Mouse (Mus musculus) embryonic facial prominence, embryonic 12.5 days (tissue): ENCODE measurements at regions not wholly inside any gene's neighbourhood (a gene's known extent, or its start where the extent isn't known, plus 50 kb on each side); places are given as distances from the start of the nearest gene placed in this dataset.

Source experiments
- ATAC-seq: fragments of 200-750 bp; cut with Nextera tagmentation; 2 replicates; pipeline ENCODE4 v1.8.0; 2017; ENCODE audit not compliant: insufficient number of reproducible peaks, insufficient read depth, low FRiP score, low TSS enrichment
- H3K27ac ChIP-seq: fragments of 300-500 bp; sonication (generic); 2 replicates; pipeline ENCODE4 v1.5.1; 2016; ENCODE audit warnings: mild to moderate bottlenecking
- H3K27me3 ChIP-seq: fragments of 300-500 bp; sonication (generic); 2 replicates; pipeline ENCODE4 v1.6.1; 2016; ENCODE audit warnings: mild to moderate bottlenecking, moderate library complexity
- H3K36me3 ChIP-seq: fragments of 300-500 bp; sonication (generic); 2 replicates; pipeline ENCODE4 v1.6.1; 2016; ENCODE audit warnings: mild to moderate bottlenecking
- H3K4me1 ChIP-seq: fragments of 300-500 bp; sonication (generic); 2 replicates; pipeline ENCODE4 v1.6.1; 2016
- H3K4me2 ChIP-seq: fragments of 300-500 bp; sonication (generic); replicated peaks from 2 replicates; pipeline ENCODE4 v1.6.1; 2016; ENCODE audit warnings: mild to moderate bottlenecking, moderate library complexity
- H3K4me3 ChIP-seq: fragments of 300-500 bp; sonication (generic); 2 replicates; pipeline ENCODE4 v1.5.1; 2016; ENCODE audit warnings: mild to moderate bottlenecking
- H3K9ac ChIP-seq: fragments of 300-500 bp; sonication (generic); 2 replicates; pipeline ENCODE4 v1.6.1; 2016; ENCODE audit warnings: mild to moderate bottlenecking, moderate library complexity
- H3K9me3 ChIP-seq: fragments of 300-500 bp; sonication (generic); 2 replicates; pipeline ENCODE4 v1.6.1; 2016; ENCODE audit warnings: mild to moderate bottlenecking, moderate library complexity
- WGBS: fragments of 180-500 bp; shearing (Covaris S2); methylation state at CpG from one replicate; pipeline ENCODE4 v1.1.7; 2016; 5-methylcytosine and 5-hydroxymethylcytosine counted together

DNA sequence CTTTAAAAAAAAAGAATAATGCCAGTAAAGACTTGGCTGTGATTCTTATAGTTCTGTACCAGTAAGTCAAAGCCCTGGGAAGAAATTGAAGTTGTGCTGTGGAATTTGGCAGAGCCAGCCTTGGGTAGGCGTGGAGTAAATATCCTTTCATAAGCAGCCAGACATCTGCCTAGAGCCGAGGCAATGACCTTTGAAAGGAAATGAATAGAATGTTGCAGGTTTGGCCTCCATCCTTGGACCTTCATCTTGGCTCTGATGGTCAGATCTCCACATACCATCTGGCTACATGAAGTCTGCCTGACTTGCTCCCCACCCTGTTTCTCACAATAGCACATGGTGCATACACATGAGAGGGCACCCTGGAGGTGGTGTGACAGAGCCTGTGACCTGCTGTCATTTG lies 174.9 kb upstream of the Nmur2 start:
- Histone ChIP-seq H3K4me2 (no peak overlapping the region), H3K4me3 (no peak overlapping the region), H3K9me3 (no peaks in the 10 kb centered on the region), H3K27ac (no peak overlapping the region), H3K27me3 (no peaks in the 10 kb centered on the region), H3K9ac (no peak overlapping the region), H3K36me3 (no peaks in the 10 kb centered on the region), H3K4me1 (no peaks in the 10 kb centered on the region)
- WGBS, result 75% methylated on average over 2 of the region's 2 CpGs
- ATAC-seq, result no peak

DNA sequence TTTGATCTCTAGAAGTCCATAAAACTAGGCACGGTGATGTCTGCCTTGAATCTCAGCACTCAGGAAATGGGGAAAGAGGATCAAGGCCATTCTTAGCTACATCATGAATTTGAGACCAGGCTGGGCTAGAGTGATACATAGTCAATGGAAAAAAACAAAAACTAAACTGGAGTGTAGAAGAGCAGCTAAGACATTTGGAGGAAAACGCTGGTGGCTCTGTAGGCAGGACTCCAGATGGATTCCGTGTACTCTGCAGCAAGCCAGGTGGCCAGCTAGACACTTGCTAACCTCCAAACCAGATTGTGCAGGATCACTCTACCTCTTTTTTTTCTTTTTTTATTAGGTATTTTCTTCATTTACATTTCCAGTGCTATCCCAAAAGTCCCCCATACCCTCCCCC lies 161.0 kb upstream of the Nmur2 start:
- no peaks in the 10 kb centered on the region for H3K36me3 ChIP-seq
- no peaks in the 10 kb centered on the region for H3K27me3 ChIP-seq
- H3K9me3 ChIP-seq, result no peaks in the 10 kb centered on the region
- WGBS, result 85% methylated on average over 3 of the region's 3 CpGs
- H3K9ac ChIP-seq, result no peak overlapping the region
- no peak overlapping the region for H3K4me3 ChIP-seq
- H3K4me2 ChIP-seq, result no peak overlapping the region
- no peaks in the 10 kb centered on the region for H3K4me1 ChIP-seq
- ATAC-seq, result no peak
- H3K27ac ChIP-seq, result no peak overlapping the region

DNA sequence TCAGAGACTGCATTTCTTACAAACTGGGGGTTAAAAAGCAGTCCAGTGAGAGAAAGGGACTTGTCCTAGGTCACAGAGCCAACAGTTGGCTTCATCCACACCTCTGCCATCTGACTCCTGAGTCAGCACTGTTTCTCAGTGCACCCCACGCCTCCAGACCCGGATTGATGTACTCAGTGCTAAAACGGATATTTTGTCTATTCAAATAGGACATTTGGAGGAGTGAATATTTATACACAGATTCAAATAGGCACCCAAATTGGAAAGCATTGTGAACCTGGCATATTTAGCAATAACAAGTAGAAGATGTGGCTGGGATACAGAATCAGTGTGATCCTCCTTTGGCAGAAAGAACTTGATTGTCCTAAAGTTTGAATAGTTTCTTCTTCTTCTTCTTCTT lies 154.5 kb upstream of the Nmur2 start:
- Histone ChIP-seq H3K36me3 (no peaks in the 10 kb centered on the region), H3K9ac (no peak overlapping the region), H3K9me3 (no peaks in the 10 kb centered on the region), H3K4me2 (no peak overlapping the region), H3K4me3 (no peak overlapping the region), H3K27ac (no peak overlapping the region), H3K4me1 (no peaks in the 10 kb centered on the region), H3K27me3 (no peaks in the 10 kb centered on the region)
- whole genome bisulfite sequencing, result 80% methylated on average over 3 of the region's 3 CpGs
- no peak for ATAC-seq

DNA sequence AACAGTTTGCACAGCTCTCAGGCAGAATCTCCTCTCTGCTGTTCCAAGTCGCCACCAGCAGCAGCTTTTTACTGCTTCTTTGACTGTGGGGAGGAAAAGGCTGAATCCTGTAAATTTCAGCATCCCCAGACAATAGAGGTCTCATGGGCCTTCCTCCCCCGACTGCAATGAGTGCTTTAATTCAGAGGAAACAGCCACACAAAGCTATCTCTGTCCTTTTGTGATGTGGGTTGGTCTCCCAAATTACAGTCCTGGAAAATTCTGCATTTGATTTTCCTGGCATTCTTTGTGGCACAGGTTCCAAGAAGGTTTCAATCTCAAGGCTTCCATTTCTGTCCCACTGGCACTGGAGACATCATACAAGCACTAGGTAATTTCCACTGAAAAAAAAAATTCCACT lies 152.6 kb upstream of the Nmur2 start:
- Histone ChIP-seq H3K4me2 (no peak overlapping the region), H3K4me1 (no peaks in the 10 kb centered on the region), H3K9ac (no peak overlapping the region), H3K9me3 (no peaks in the 10 kb centered on the region), H3K4me3 (no peak overlapping the region), H3K27ac (no peak overlapping the region), H3K36me3 (no peaks in the 10 kb centered on the region), H3K27me3 (no peaks in the 10 kb centered on the region)
- WGBS, result 45% methylated on average over 2 of the region's 2 CpGs
- ATAC-seq, result no peak

DNA sequence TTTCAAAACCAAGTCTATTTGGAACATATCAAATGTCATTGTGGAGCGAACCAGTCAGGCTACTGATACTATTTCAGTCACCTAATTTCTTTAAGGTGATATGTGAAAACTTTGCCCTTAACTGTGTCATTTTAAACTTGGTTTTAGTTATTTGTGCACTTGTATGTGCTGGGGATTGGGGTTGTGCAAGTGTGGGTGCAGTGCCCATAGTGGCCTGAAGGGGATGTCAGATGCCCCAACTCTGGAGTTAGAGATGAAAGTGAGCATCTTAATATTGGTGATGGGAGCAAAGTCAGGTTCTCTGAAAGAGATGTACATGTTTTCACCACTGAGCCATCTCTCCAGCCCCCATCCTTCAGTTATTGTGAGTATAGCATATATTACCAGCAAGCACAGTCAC lies 133.1 kb upstream of the Nmur2 start:
- no peaks in the 10 kb centered on the region for H3K4me1 ChIP-seq
- no peaks in the 10 kb centered on the region for H3K9me3 ChIP-seq
- ATAC-seq, result no peak
- no peaks in the 10 kb centered on the region for H3K36me3 ChIP-seq
- 74% methylated on average over 1 of the region's 1 CpGs for whole genome bisulfite sequencing
- no peaks in the 10 kb centered on the region for H3K27me3 ChIP-seq
- no peak overlapping the region for H3K4me2 ChIP-seq
- H3K4me3 ChIP-seq, result no peak overlapping the region
- no peak overlapping the region for H3K27ac ChIP-seq
- no peak overlapping the region for H3K9ac ChIP-seq

DNA sequence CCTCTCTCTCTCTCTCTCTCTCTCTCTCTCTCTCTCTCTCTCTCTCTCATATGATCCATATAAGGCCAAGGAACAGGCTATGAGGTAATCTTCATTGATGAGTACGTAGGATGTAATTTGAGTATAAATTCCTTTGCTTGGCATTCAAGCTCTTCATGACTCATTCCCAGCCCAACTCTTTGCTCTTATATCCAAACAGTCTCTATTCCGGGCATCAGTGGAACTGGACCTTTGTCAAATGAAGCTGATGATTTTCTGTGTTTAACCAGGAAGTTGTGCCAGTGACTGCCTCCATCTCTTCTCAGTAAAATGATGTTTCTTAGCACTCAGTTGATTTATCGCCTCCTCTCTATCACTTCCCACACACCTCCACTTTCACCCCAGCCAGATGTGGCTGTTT lies 132.4 kb upstream of the Nmur2 start:
- Histone ChIP-seq H3K27me3 (no peaks in the 10 kb centered on the region), H3K36me3 (no peaks in the 10 kb centered on the region), H3K4me1 (no peaks in the 10 kb centered on the region), H3K27ac (no peak overlapping the region), H3K4me3 (no peak overlapping the region), H3K4me2 (no peak overlapping the region), H3K9ac (no peak overlapping the region), H3K9me3 (no peaks in the 10 kb centered on the region)
- ATAC-seq, result no peak
- 75% methylated on average over 3 of the region's 3 CpGs for WGBS

DNA sequence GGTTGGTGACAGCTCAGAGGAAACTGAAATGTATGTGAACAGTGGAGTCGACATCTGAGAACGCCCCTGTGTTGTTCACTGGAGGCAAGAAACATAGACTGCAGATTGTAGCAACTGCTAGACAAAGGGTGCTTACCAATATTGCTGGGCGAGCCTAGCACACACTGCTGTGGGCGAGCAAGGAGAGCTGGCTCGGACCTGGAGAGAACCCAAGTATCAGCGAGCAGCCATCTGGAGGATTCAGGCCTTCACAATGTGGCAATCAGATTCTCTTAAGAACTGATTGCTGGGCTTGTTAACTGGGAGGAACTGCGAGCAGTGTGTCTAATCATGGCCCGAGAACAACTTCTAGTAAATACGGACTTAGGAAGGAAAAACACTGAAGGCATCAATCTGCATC lies 128.8 kb upstream of the Nmur2 start:
- Histone ChIP-seq H3K27me3 (no peaks in the 10 kb centered on the region), H3K36me3 (no peaks in the 10 kb centered on the region), H3K4me2 (no peak overlapping the region), H3K4me1 (no peaks in the 10 kb centered on the region), H3K9ac (no peak overlapping the region), H3K4me3 (no peak overlapping the region), H3K27ac (no peak overlapping the region), H3K9me3 (no peaks in the 10 kb centered on the region)
- WGBS, result 75% methylated on average over 9 of the region's 9 CpGs
- no peak for ATAC-seq

DNA sequence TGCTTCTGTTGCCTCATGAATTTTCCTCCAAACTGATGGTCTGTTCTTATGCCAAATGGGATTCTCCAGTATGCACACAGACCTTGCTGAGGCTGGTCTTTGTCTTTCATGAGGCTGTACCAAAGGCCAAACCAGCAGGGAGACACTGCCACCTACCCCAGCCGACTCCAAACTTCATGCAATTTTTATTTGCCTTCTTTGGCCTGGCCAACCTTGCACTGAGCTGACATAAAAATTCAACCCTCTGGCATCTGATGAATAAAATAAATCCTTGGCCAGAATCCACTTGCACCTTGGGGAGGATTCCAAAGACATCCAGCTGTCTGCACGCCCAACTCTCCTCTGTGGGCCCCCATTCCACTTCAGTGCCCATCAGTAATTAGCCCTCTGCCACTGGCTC lies 126.0 kb upstream of the Nmur2 start:
- 58% methylated on average over 2 of the region's 2 CpGs for WGBS
- no peaks in the 10 kb centered on the region for H3K9me3 ChIP-seq
- H3K27me3 ChIP-seq, result no peaks in the 10 kb centered on the region
- H3K4me1 ChIP-seq, result no peaks in the 10 kb centered on the region
- no peak for ATAC-seq
- H3K4me2 ChIP-seq, result no peak overlapping the region
- H3K9ac ChIP-seq, result no peak overlapping the region
- H3K36me3 ChIP-seq, result no peaks in the 10 kb centered on the region
- no peak overlapping the region for H3K4me3 ChIP-seq
- H3K27ac ChIP-seq, result no peak overlapping the region

DNA sequence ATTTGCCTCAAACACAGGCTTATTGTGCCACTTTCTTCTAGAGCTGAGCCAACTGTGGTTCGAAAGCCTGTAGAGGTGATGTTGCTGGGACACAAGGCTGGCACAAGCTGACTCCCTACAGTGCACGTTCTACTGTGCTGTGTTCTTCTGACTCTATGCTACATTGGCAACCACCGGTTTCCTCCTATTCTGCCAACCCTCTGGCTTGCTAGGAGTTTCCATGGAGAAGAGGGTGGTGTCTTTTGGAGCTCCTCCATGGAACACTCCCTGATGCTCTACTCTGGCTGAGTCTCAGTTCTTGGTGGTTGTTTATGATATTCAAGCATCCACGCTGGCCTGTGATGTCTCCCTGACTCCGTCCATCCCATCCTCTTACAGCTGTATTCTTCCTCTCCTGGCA lies 124.9 kb upstream of the Nmur2 start:
- no peak for ATAC-seq
- no peak overlapping the region for H3K9ac ChIP-seq
- no peaks in the 10 kb centered on the region for H3K4me1 ChIP-seq
- H3K4me3 ChIP-seq, result no peak overlapping the region
- WGBS, result 84% methylated on average over 5 of the region's 5 CpGs
- H3K4me2 ChIP-seq, result no peak overlapping the region
- no peaks in the 10 kb centered on the region for H3K9me3 ChIP-seq
- H3K27ac ChIP-seq, result no peak overlapping the region
- no peaks in the 10 kb centered on the region for H3K36me3 ChIP-seq
- no peaks in the 10 kb centered on the region for H3K27me3 ChIP-seq

DNA sequence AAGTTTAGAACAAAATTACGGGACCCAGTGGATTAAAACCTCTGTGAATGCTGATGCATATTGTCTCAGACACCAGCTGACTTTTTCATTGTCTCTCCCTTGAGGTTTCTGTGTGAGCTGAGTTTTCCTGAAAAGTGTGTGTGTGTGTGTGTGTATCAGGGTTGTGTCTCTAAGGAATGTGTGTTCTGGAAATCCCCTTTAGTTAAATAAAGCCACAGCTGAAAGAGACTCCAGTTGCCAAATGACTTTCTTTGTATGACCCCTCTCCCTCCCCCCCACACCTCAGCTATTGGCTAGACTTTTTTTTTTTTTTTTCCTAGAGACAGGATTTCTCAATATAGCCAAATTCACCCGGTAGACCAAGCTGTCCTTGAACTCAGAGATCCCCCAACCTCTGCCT lies 119.5 kb upstream of the Nmur2 start:
- Histone ChIP-seq H3K4me2 (no peak overlapping the region), H3K36me3 (no peaks in the 10 kb centered on the region), H3K4me3 (no peak overlapping the region), H3K27ac (no peak overlapping the region), H3K4me1 (no peaks in the 10 kb centered on the region), H3K27me3 (no peaks in the 10 kb centered on the region), H3K9ac (no peak overlapping the region), H3K9me3 (no peaks in the 10 kb centered on the region)
- no peak for ATAC-seq
- 54% methylated on average over 2 of the region's 2 CpGs for WGBS

DNA sequence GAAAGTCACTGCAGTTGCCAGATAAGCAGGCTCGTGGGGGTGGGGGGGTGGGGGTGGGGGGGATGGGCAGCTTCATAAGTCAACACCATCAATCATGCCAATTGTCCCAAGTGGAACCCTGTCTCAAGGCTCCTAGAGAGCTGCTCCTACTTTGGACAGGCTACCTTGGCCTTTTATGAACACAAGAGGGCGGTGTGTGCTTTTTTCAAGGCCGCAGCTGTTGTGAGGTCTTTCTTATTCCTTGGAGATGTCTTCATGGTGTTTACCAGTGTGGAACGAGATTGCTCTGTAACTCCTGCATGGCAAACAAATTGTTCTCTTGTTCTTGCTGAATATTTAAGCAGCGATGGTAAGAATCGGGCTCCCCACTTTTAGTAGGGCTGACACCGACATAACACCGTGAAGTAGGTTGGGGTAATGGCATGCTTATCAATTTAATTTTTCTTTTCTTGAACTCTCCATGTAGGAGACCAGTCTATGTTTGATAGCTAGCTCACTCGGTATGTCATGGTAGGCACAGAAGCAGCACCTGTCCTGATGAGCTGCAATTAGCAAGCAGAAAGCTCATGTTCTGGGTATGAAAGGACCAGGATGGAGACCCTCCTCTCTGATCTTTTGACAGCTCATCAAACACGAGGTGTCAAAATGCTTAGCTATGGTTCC lies 118.7 kb upstream of the Nmur2 start:
- no peak for ATAC-seq
- no peaks in the 10 kb centered on the region for H3K27me3 ChIP-seq
- 46% methylated on average over 10 of the region's 10 CpGs for WGBS
- H3K4me1 ChIP-seq, result no peaks in the 10 kb centered on the region
- no peaks in the 10 kb centered on the region for H3K9me3 ChIP-seq
- H3K27ac ChIP-seq, result no peak overlapping the region
- no peak overlapping the region for H3K4me3 ChIP-seq
- H3K9ac ChIP-seq, result no peak overlapping the region
- H3K4me2 ChIP-seq, result no peak overlapping the region
- no peaks in the 10 kb centered on the region for H3K36me3 ChIP-seq

DNA sequence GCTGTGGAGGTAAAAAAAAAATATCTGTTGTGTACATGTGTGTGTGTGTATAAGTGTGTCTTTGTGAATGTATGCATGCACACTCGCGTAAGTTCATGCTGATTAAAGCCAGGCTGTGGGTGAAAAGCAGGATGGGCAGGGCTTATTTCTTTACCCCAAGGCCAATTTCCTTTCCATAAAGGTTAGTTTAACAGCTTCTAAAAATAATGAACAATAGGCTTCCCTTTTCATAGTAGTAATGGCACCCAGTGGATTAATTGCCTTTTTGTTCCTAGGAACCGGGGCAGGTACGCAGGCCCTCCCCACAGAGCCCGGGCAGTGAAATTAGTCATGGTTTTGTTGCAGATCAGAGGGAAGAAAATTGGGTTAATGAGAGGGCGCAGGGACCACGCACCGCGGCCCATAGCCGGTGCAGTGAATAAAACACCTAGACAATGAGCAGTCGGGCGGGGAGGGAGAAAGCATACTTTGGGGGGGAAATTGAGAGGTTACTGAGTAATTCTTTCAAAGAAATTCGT lies 110.1 kb upstream of the Nmur2 start:
- no peaks in the 10 kb centered on the region for H3K9me3 ChIP-seq
- H3K4me2 ChIP-seq, result no peak overlapping the region
- no peaks in the 10 kb centered on the region for H3K4me1 ChIP-seq
- H3K36me3 ChIP-seq, result no peaks in the 10 kb centered on the region
- WGBS, result 28% methylated on average over 13 of the region's 13 CpGs
- H3K4me3 ChIP-seq, result no peak overlapping the region
- no peak overlapping the region for H3K9ac ChIP-seq
- H3K27me3 ChIP-seq, result no peaks in the 10 kb centered on the region
- no peak overlapping the region for H3K27ac ChIP-seq
- ATAC-seq, result no peak

DNA sequence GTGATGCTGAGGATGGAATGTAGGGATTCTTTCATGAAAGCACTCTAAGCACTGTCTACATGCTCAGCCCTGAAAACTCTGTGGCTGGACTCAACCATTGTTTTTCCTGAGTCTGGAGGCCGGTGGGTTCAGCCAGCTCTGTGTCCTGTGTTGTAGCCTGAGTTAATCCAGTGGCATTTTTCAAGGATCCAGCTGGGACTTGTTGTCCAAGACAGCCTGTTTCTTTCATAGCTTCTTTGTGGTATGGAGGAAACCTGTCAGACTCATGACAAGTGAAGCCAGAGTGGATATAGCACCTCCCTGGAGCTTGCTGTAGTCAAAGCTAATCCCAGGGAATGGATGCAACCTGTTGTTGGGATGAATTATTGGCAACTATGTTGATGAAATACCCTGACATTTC lies 108.9 kb upstream of the Nmur2 start:
- H3K9ac ChIP-seq, result no peak overlapping the region
- H3K27ac ChIP-seq, result no peak overlapping the region
- 72% methylated on average over 1 of the region's 1 CpGs for WGBS
- no peak overlapping the region for H3K4me2 ChIP-seq
- no peak for ATAC-seq
- no peaks in the 10 kb centered on the region for H3K27me3 ChIP-seq
- H3K4me3 ChIP-seq, result no peak overlapping the region
- no peaks in the 10 kb centered on the region for H3K9me3 ChIP-seq
- no peaks in the 10 kb centered on the region for H3K36me3 ChIP-seq
- H3K4me1 ChIP-seq, result no peaks in the 10 kb centered on the region
